Mouse (Mus musculus): ENCODE data around the gene Ngb. TPM values are rescaled to one million over a fixed set of nuclear protein-coding genes. Genes with fewer than 3 reads are reported as not detected.
A peak's percentile ranks its signal among the peaks of the same experiment; 100 is the strongest.

Gene Ngb
- total RNA-seq (2014; fragmentation: Nextera tagmentation): not detected in 2 replicates
- not detected in 2 replicates for total RNA-seq (2017)

DNA sequence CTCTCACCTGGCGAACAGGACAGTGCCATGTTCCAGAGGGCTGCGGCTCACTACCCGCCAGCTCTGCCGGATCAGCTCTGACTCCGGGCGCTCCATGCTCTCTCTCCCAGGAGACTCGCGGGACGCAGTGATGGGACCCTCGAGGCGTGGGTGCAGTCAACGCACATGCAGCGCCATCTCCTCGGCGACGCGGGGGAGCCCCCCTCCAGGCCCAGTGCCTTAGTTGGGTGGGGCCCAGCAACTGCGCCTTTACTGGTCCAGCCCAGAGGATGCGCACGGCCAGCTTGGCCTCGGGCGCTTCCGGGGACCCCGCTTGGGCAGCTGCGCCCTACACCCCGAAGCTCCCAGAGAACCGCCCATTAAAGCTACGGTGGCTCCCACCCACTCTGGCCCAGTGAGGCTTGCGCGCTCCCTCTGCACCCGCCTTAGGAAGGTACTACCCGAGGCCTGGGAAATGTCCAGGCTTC, at the start of gene Ngb:
Ngb (minus strand) TSS at position 375 of the 467 bp plus-strand sequence.
- ATAC-seq (replicated peaks; ENCODE audit: low FRiP score, low TSS enrichment, poor library complexity, severe bottlenecking): no peak

DNA sequence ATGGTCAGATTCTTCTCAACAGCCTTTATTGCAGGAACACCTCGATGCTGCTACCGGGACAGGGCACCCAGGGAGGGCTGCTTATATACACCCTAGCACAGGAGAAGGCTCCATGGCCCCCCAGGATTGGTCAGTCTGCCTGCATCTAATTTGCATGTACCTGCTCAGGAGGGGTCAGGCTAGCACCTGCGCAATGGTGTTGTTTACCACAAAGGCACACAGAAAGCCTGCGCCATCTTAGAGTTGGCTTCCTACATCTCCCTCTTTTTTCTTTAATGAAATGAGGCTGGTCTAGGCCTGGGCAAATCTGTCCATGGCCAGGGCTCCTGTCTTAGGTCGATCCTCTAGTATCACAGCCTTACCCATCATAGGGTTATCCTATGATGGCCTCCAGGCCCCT, 47.1 kb upstream of the Ngb start:
- no peak for ATAC-seq (replicated peaks; ENCODE audit: low FRiP score, low TSS enrichment, poor library complexity, severe bottlenecking)

DNA sequence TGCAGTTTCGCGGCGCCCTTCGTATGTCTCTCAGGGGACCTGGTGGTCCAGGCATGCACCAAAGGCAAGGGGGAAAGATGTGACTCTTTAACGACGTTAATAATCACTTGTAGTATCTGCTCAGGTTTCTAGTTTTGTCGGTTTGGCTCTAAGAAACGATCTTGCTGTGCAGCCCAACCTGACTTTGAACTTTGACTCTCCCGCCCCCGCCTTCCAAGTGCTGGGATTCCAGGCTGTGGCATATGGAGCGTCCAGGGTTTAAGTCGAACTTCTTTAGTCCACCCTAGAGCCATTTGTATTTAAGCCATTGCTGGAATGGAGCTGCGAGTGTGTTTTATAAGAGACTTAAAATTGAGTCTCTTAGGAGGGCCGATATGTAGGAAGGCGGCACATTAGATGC, 45.8 kb upstream of the Ngb start:
- ATAC-seq (replicated peaks; ENCODE audit: low FRiP score, low TSS enrichment, poor library complexity, severe bottlenecking): no peak

DNA sequence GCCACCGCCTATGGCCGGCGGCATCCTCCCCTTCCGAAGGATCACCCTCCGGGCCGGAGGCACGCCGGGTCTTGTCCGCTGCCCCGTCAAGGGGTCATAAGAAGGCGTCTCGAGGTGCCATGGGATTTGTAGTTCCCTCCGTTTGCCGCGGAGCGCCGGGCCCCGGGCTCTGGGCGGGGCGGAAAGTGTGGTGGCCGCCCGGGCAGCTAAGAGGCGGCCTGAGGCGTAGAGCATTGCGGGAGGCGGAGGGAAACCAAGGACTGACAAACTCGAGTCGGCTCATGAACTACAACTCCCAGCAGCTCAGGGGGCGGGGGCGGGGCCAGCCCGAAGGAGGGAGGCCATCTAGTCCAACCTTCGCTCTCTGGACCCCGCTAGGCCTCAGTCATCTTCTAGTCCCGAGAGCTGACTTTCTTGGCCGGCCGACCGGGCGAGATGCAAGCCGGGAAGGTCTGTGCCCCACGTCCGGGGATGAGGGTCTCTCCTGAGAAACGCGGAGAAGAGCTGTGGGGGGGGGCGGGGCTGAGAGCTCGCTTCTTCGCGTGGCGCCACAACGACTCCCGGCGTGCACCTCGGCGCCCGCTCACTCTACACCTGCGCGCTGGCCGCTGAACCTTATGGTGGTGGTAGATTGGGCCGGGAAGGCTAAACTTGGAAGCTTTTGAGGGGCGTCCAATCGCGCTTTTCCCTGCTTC, 45.2 kb upstream of the Ngb start, which contains the start of gene Pomt2:
Pomt2 (minus strand) TSS at position 574 of the 695 bp plus-strand sequence.
- ATAC-seq (replicated peaks; ENCODE audit: low FRiP score, low TSS enrichment, poor library complexity, severe bottlenecking): peak; percentile 97

DNA sequence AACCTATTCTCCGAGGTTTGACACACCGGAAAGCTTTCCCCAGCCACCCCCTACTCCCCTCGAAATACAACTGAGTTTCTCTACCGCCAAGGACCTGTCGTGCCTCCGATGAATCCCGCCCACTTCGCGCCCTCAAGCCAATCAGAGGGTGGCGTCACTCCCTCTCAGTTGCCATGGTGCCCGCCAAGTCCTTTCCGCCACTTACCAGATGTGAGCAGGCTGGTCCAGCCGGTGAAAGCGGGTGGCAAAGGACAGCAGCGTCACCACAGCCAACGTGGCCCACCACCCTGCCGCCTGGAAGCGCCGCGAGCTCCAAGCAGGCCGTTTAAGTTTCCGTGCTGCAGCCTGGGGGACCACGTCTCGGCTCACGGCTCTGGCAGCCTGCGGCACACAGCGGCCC, 44.6 kb upstream of the Ngb start, which contains the start of gene Gstz1:
Gstz1 (plus strand) TSS at position 200 of the 400 bp plus-strand sequence.
- peak; percentile 90 for ATAC-seq (replicated peaks; ENCODE audit: low FRiP score, low TSS enrichment, poor library complexity, severe bottlenecking)

DNA sequence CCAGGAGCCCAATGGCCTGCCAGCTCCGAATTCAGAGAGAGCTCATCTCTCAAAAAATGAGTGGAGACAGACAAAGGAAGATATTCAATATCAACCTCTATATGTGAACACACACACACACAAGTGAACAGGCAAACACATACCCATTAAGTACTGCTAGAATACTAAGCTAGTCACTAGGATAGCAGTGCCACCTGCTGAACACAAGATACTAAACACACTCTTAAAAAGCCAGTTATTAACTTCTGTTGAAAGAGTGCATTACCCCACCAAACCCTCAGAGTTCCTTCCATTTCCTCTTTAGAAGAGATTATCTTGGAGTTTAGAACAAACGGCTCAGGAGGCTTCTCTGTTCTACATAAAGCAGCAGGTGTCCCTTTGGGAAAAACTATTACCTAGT, 39.8 kb upstream of the Ngb start:
- ATAC-seq (replicated peaks; ENCODE audit: low FRiP score, low TSS enrichment, poor library complexity, severe bottlenecking): no peak

GRCm38 (mm10) chr12:87138768-87139167, 36.4 kb upstream of the Ngb start:
- ATAC-seq (replicated peaks; ENCODE audit: low FRiP score, low TSS enrichment, poor library complexity, severe bottlenecking): no peak

DNA sequence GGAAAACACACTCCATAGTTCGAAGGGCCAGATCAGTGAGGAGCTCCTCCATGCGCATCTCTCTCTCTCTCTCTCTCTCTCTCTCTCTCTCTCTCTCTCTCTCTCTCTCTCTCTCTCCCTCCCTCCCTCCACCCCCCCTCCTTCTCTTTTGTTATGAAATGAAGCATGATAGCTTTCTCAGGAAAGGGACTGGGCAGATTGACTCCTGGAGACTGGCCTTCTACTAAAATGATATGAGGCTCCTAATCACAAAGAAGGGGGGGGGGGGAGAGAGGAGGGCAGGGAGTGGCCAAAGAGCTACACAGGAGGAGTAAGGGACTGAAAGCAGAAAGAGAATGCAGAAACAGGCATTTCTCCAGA, 36.0 kb upstream of the Ngb start:
- ATAC-seq (replicated peaks; ENCODE audit: low FRiP score, low TSS enrichment, poor library complexity, severe bottlenecking): no peak

DNA sequence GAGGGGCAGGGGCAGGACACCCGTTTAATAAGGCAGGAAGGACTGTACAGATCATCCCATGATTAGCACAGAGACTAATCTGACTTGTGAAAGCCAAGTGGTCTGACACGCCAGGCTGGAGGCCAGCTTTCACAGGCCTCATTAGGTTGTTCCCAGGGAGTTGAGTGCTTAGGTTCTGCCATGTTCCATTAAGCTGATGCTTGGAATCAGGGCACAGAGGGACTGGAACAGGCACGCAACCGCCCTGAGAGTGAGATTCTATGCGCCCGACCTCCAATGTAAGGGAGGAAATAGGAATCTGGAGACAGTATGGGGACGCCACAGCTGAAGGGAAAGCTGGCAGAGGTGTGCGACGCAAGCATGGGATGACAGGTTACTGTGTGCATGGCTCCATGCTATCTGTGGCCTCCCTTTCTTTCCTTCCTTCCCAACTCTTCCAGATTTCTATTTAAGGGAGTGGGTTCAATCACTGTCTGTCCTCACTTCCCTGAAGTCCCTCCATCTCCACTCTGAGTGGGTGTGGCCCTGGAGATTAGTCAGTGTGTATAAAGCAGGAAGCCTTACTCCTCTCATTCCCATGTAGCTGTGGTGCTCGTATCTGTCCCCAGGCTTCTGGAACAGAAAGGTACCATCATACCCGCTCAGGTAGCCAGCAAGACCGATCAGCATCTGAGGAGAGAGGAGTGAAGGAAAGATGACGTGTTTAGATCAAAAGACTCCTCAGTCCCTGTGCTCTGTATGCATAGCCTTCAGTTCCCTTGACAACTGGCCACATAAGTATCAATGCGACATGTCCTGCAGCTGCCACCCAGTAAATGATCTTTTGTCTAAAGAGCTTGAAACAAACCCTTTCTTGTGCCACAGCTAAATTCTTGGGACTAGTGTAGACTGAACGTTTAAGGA, 35.4 kb upstream of the Ngb start:
- ATAC-seq (replicated peaks; ENCODE audit: low FRiP score, low TSS enrichment, poor library complexity, severe bottlenecking): no peak

- ATAC-seq (replicated peaks; ENCODE audit: low FRiP score, low TSS enrichment, poor library complexity, severe bottlenecking): peak; percentile 56; the same call in 1 of the 2 replicates
Observed at GRCm38 (mm10) chr12:87132784-87133183, 30.4 kb upstream of the Ngb start.

GRCm38 (mm10) chr12:87132210-87132609, 29.9 kb upstream of the Ngb start:
- peak; percentile 26; the same call in 1 of the 2 replicates for ATAC-seq (replicated peaks; ENCODE audit: low FRiP score, low TSS enrichment, poor library complexity, severe bottlenecking)

- ATAC-seq (replicated peaks; ENCODE audit: low FRiP score, low TSS enrichment, poor library complexity, severe bottlenecking): peak; percentile 56; the same call in 1 of the 2 replicates
Observed at GRCm38 (mm10) chr12:87131619-87132018, 29.3 kb upstream of the Ngb start.

DNA sequence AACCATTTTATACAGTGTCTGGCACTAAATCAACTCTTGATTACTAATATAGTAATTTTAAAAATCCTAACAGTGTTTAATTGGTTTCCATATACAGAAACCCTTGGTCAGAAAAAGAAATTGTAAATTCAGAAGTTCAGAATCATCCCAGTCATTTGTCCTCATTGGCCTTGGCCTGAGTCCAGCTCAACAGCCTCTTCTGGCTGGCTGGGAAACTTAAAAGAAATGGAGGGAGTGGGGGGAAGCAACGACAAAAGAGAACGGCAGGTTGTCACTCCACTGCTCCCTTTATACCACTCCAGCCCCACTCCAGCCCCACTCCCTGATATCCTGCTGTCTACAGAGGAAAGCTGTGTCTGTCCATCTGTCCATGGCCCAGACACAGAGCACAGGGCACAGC, 28.8 kb upstream of the Ngb start:
- ATAC-seq (replicated peaks; ENCODE audit: low FRiP score, low TSS enrichment, poor library complexity, severe bottlenecking): no peak

- no peak for ATAC-seq (replicated peaks; ENCODE audit: low FRiP score, low TSS enrichment, poor library complexity, severe bottlenecking)
Observed at GRCm38 (mm10) chr12:87130224-87130623, 27.9 kb upstream of the Ngb start.

DNA sequence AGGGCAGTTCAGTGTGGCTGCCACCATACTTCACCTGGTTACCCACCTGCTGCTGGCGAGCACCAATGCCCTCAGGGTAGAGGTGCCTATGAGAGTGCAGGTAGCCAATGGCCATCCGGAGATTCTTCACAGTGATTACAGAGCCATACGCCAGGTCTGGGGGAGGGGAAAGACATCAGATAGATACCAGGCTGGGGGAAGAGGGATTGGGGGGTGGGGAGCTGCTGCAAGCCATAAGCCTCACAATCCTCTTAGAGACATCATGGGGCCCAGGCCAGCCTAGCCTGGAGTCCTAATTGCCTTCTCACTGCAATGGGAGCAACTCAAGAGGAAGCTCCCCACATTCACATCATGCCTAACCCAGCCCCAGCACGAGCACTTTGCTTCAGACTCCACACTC, 24.9 kb upstream of the Ngb start:
- no peak for ATAC-seq (replicated peaks; ENCODE audit: low FRiP score, low TSS enrichment, poor library complexity, severe bottlenecking)

GRCm38 (mm10) chr12:87121918-87122589, 19.7 kb upstream of the Ngb start:
- peak; percentile 96 for ATAC-seq (replicated peaks; ENCODE audit: low FRiP score, low TSS enrichment, poor library complexity, severe bottlenecking)

- ATAC-seq (replicated peaks; ENCODE audit: low FRiP score, low TSS enrichment, poor library complexity, severe bottlenecking): no peak
Observed at GRCm38 (mm10) chr12:87107357-87107977, 5.1 kb upstream of the Ngb start.

GRCm38 (mm10) chr12:87104796-87105195, 2.5 kb upstream of the Ngb start:
- ATAC-seq (replicated peaks; ENCODE audit: low FRiP score, low TSS enrichment, poor library complexity, severe bottlenecking): no peak

DNA sequence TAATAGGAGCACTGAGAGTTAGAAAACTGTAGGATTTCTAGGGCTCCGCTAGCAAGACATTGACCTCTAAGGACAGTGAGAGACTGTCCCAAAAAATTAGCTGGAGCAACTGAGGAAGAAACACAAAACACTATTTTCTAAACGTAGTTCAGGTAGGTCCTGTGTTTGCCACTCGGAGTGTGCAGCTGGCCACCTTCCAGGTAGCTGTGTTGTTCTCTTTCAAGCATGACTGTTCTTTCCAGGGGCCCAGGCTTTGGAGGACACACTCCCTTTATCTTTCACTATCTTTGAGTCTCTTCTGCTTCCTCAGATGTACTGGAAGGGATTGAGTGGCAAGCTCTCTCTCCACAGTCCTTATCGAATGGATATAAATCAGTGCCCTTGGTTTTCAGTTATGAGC, 1.1 kb upstream of the Ngb start:
- no peak for ATAC-seq (replicated peaks; ENCODE audit: low FRiP score, low TSS enrichment, poor library complexity, severe bottlenecking)
